Mouse (Mus musculus) embryonic fibroblast, embryonic 13.5 days (primary cell): Measurements from ENCODE around the gene Sec16b.

Experiments used
- CTCF ChIP-seq: IDR thresholded peaks from 2 replicates; pipeline ENCODE4 v1.5.1; 2011; ENCODE audit warnings: mild to moderate bottlenecking, control low read depth, low read length, moderate library complexity, borderline replicate concordance; ENCODE audit not compliant: insufficient read depth
- POLR2A ChIP-seq: IDR thresholded peaks from 2 replicates; pipeline ENCODE4 v1.6.1; 2011; ENCODE audit warnings: low read depth, mild to moderate bottlenecking, control low read depth, low read length, moderate library complexity

GRCm38 (mm10) chr1:157547658-157548057 lies 41.1 kb downstream of the Sec16b start:
- TF ChIP-seq CTCF (no peak), POLR2A (no peak)
